Mouse (Mus musculus) liver (tissue): ENCODE data around the gene Pbp2.
A peak's percentile ranks its signal among the peaks of the same experiment; 100 is the strongest.

Experiments
- DNase-seq: peaks from one replicate; pipeline ENCODE4 v3.0.0-alpha.2; 2020; ENCODE audit warnings: mixed read lengths

The Pbp2 gene

GRCm38 (mm10) chr6:135310305-135310704 lies at the start of gene Pbp2:
Gene Pbp2, minus strand, starts transcription at chr6:135310405.
- no peak for DNase-seq

DNA sequence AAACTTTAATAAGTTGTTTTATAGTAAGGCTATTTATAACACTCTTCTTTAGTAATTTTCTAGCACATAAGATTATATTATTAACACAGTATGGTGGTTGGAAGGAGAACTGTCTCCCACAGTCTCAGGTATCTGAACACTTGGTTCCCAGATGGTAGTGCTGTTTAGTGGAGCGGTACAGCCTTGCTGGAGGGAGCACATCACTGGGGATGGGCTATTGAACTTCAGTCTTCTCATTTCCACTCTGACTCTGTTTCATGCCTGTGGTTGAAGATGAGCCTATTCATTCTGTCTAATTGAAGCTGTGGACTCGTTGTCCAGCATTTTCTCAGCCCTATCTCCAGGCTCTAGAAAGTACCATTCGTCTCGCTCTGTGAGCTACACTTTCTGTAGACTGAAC lies 44.7 kb upstream of the Pbp2 start:
- DNase-seq, result no peak

DNA sequence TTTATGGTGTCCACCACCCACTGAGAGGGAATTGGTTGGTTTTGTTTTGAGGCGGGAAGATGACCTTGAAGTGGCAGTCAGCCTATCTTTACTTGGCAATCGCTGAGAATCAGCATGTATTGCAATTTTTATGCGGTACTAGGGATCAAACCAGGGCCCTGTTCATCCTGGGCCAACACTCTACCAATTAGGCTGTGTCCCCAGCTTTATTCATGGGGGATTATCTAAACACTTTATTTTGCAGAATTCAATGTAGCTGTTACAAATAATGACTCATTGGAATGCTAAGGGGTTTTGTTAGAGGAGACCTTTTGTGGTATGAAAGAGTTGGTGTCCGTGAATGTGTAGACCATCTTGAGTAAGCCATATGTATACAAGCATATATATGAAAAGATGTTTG lies 42.3 kb upstream of the Pbp2 start:
- DNase-seq, result no peak

GRCm38 (mm10) chr6:135351638-135352302 lies 41.6 kb upstream of the Pbp2 start:
- no peak for DNase-seq

DNA sequence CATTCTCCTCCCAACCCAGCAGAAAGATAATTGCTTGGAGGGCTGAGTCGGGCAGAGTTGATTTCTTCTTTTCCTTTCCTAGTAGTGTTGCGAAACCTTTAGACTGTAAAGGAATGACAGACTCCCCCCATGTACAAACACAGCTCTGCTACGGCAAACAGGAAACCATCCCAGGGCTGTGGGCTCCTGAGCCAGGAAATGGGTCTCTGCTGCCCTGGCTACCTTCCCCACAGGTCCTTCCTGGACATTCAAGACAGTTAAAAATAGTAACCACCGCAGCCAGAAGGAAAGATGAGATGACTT lies 30.8 kb upstream of the Pbp2 start:
- peak; percentile 19 for DNase-seq

DNA sequence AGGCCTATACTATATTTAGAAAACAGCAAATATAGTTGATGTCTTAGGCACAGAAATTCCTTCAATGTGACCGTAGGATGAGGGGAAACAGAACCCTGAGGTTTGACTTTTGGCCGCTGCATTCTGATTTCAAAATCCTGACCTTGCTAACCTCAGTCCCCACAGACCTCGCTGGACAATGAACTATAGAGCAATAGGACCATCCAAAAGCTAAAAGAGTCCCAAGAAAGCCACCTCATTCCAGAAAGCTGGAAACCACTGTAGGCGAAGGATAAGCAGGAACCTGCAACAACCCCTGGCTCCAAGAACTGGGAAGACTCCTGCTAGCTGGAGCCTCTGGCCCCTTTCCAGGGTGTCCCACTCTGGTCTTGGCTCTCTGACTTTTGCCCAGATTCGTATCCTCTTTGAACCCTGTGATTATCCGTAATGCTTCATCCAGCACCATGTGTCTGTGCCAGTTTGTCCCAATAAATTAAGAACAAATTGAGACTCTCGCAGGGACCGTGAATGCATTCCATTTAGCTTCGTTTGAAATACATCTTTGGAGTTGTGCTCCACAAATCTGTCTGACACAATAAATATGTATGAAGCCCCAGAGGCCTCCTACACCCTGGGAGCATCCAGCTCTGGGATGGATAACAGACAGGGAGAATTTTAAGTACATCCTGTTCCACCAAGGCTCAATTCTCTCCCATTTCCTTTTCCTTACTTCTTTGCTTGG lies 30.3 kb upstream of the Pbp2 start:
- DNase-seq, result no peak

GRCm38 (mm10) chr6:135336376-135336775 lies 26.2 kb upstream of the Pbp2 start:
- DNase-seq, result no peak

GRCm38 (mm10) chr6:135333994-135334651 lies 23.9 kb upstream of the Pbp2 start:
- no peak for DNase-seq

- DNase-seq, result no peak
Measured at GRCm38 (mm10) chr6:135332737-135333281, 22.6 kb upstream of the Pbp2 start.

GRCm38 (mm10) chr6:135331916-135332315 lies 21.7 kb upstream of the Pbp2 start:
- no peak for DNase-seq

DNA sequence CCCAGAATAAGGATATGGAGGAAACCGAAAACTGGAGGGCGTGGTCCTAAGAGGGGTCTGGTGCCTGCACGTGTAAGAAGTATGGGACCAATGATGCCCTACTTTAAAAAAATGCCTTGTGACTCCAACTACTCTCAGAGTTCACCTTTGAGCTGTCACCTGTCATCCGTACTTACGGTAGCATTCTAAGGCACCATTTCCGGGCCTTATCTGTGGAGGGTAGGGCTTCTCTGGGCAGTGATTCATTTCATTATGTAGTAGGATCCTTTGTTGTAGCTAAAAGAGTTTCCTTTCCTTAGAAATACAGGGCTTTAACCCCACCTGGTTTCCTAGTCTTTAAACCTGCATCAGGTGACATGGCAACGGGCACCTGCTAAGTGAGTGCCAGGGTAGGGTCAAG lies 16.6 kb upstream of the Pbp2 start:
- no peak for DNase-seq

DNA sequence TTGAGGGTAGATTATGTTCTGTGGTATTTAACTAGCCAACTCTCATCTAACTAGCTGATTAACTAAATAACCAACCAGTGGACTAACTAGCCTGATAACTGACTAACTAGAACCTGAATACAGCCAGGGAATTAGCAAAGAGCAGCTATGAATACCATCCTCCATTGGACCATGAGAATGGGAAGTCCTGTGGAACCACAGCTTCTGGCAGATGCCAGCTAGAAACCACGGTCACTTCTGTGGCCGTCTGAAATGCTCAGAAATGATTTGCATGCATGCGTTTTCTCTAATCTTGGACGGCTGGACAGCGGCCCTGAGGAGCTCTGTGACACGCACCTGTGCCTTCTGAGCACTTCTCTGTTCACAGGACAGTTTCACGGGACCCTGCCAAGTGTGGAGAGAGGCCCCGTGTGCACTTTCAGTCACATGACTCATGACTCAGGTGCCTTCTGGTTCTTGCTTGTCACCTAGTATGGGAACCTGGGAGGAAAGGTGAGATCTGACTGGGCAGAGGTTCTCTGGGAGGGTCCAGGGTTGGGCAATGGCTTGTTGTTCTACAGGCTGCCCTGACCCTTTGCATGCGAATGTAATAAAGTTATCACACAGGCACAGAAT lies 14.6 kb upstream of the Pbp2 start:
- no peak for DNase-seq

- DNase-seq, result no peak
Measured at GRCm38 (mm10) chr6:135324111-135324510, 13.9 kb upstream of the Pbp2 start.

- DNase-seq, result peak; percentile 43
Measured at GRCm38 (mm10) chr6:135323311-135323982, 13.2 kb upstream of the Pbp2 start.

DNA sequence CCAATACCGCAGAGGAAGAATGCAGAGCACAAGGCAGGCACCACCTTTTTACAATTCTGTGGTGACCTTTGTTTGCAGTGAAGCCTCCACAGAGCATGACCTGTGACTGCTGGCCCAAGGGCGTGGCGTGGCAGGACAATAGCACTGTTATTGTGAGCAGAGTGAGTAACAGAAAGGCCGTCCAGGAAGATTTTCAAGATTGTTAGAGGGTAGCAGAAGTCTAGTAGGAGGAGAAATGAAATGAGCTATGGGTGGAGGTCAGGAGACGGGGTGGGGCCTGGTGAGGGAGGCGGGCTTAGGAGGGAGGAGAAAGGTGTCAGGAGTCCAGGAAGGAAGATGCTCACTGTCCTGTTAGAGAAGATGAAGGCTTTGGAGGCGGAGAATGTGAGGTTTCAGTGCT lies 12.5 kb upstream of the Pbp2 start:
- DNase-seq, result no peak

DNA sequence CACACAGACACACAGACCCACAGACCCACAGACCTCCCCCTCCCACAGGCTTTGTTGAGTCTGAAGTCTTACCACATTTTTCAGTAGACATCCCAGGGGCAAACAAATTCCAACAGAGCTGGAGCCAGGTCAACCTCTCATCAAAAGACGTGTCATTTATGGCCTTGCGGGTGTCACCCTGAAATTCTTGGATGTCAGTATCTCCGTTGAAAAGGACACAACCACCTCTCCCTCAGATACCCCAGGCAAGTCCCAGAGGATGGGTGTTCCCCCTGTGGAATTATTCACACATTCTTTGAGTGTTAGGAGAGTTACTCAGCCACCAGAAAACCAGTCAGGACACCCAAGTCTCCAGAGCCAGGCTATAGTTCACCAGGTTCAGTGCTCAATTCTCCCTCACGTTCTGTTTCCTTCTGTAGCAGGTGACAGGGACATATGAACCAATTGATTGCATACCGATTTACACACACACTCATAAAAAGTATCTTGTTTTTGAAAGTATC lies 9.3 kb upstream of the Pbp2 start:
- DNase-seq, result no peak

GRCm38 (mm10) chr6:135316141-135316540 lies 5.9 kb upstream of the Pbp2 start:
- DNase-seq, result no peak

GRCm38 (mm10) chr6:135313981-135314380 lies 3.8 kb upstream of the Pbp2 start:
- DNase-seq, result no peak

DNA sequence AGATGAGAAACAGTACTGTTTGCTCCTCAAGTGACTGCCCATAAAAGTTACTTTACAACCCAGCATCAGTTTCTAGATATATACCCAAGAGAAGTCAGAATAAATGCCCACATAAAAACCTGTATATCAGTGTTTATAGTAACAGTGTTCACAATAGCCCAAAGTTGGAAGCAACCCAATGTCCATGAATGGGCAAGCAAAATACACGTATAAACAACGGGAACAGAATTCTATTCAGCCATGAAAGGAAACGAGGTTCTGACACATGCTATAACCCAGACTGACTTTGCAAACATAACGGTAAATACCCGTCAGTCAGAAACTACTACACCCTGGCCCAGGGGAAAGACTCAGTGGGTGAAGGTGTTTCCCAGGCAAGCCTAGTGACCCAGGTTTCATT lies 1.8 kb upstream of the Pbp2 start:
- no peak for DNase-seq

DNA sequence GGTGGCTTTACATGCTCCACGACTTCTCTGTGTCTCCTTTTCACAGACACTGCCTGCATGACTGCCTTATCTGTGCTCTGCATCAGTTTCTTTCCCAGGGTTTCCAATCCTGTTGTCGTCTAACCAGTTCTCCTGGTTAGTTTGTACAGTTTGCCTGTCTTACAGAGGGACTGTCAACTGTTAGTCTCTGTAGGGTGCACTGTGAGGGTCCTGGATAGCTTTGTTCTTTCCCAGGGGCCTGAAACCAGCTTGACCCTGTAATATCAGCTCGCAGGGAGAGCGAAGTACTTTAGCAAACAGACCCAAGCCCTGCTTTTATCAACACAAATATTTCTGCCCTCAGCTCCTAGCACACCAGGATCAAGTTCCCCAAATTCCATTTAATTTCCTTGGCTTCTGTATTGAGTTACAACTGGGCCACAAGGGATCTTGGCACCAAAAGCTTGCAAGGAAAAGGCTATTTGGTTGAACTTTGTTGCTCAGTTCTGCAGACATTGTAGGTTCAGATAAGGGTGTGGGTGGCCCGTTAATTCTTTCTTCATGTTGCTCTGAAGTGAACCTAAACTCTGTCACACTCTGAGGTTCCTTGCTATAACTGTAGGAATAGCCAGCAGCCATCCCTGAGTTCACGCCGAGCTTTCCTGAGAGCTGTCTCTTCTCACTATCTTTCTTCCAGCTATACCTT lies 5.5 kb downstream of the Pbp2 start:
- no peak for DNase-seq

- DNase-seq, result no peak
Measured at GRCm38 (mm10) chr6:135302421-135303125, 7.6 kb downstream of the Pbp2 start.

GRCm38 (mm10) chr6:135300469-135300868 lies 9.7 kb downstream of the Pbp2 start:
- DNase-seq, result no peak
